Mouse (Mus musculus) MEL (cell line): ENCODE measurements at regions not wholly inside any gene's neighbourhood (a gene's known extent, or its start where the extent isn't known, plus 50 kb on each side); places are given as distances from the start of the nearest gene placed in this dataset.

Source experiments
- DNase-seq: peaks from one replicate; pipeline ENCODE4 v3.0.0; 2011; ENCODE audit warnings: low read depth, low spot score
- H3K27ac ChIP-seq: 2 replicates; pipeline ENCODE4 v1.5.1; 2012; ENCODE audit warnings: low read depth, mild to moderate bottlenecking, control low read depth, low read length, moderate library complexity; ENCODE audit not compliant: control insufficient read depth
- H3K27me3 ChIP-seq, 2 experiments: fragments of 150-350 bp in 1 of 2; sonication (generic) in 1 of 2; 2 replicates each; pipeline ENCODE4 v1.6.1; 2012; ENCODE audit warnings: low read length in 2 of 2, mild to moderate bottlenecking in 2 of 2, improper control_type of control experiment in 1 of 2, moderate library complexity in 1 of 2; ENCODE audit not compliant: insufficient read depth in 2 of 2, control insufficient read depth in 1 of 2
- H3K36me3 ChIP-seq, 2 experiments: 2 replicates each; pipeline ENCODE4 v1.6.1; 2012 to 2014; ENCODE audit warnings: low read length in 2 of 2, improper control_type of control experiment in 1 of 2, inconsistent platforms in 1 of 2, mild to moderate bottlenecking in 1 of 2; ENCODE audit not compliant: insufficient read depth in 2 of 2, control insufficient read depth in 1 of 2
- H3K4me1 ChIP-seq, 2 experiments: fragments of 150-350 bp in 1 of 2; sonication (generic) in 1 of 2; 2 replicates each; pipeline ENCODE4 v1.6.1; 2012; ENCODE audit warnings: low read length in 2 of 2, improper control_type of control experiment in 1 of 2, mild to moderate bottlenecking in 1 of 2; ENCODE audit not compliant: insufficient read depth in 2 of 2, control insufficient read depth in 1 of 2
- H3K4me3 ChIP-seq, 2 experiments: fragments of 150-350 bp in 1 of 2; sonication (generic) in 1 of 2; 2 replicates each; pipeline ENCODE4 v1.5.1; 2012; ENCODE audit warnings: low read depth in 2 of 2, low read length in 2 of 2, mild to moderate bottlenecking in 2 of 2, moderate library complexity in 2 of 2, control low read depth in 1 of 2, improper control_type of control experiment in 1 of 2; ENCODE audit not compliant: control insufficient read depth in 1 of 2, insufficient read depth in 1 of 2
- H3K79me2 ChIP-seq: 2 replicates; pipeline ENCODE4 v1.6.1; 2012; ENCODE audit warnings: mild to moderate bottlenecking, low read length, moderate library complexity; ENCODE audit not compliant: control insufficient read depth, poor library complexity, insufficient read depth
- H3K9ac ChIP-seq: 2 replicates; pipeline ENCODE4 v1.6.1; 2012; ENCODE audit warnings: low read depth, mild to moderate bottlenecking, control low read depth, low read length, moderate library complexity; ENCODE audit not compliant: control insufficient read depth, poor library complexity, severe bottlenecking
- H3K9me3 ChIP-seq: fragments of 150-350 bp; sonication (generic); replicated peaks from 2 replicates; pipeline ENCODE4 v1.6.1; 2012; ENCODE audit warnings: mild to moderate bottlenecking, low read length, improper control_type of control experiment, moderate library complexity; ENCODE audit not compliant: insufficient read depth
- BHLHE40 ChIP-seq: IDR thresholded peaks from 2 replicates; pipeline ENCODE4 v1.6.1; 2012; ENCODE audit warnings: low read depth, mild to moderate bottlenecking, inconsistent platforms, low read length, improper control_type of control experiment, borderline replicate concordance
- CHD1 ChIP-seq: IDR thresholded peaks from 2 replicates; pipeline ENCODE4 v1.6.1; 2012; ENCODE audit warnings: low read depth, mild to moderate bottlenecking, inconsistent platforms, low read length, improper control_type of control experiment
- CTCF ChIP-seq, 3 experiments: IDR thresholded peaks in 2 of 3; conservative IDR thresholded peaks in 1 of 3; 2 replicates each; pipeline ENCODE4 v1.5.1; 2011 to 2012; ENCODE audit warnings: low read length in 3 of 3, low read depth in 2 of 3, mild to moderate bottlenecking in 2 of 3, improper control_type of control experiment in 1 of 3, inconsistent platforms in 1 of 3, mixed read lengths in 1 of 3, moderate library complexity in 1 of 3; ENCODE audit not compliant: control insufficient read depth in 1 of 3, insufficient read depth in 1 of 3, poor library complexity in 1 of 3, severe bottlenecking in 1 of 3
- ELF1 ChIP-seq: IDR thresholded peaks from 2 replicates; pipeline ENCODE4 v1.6.1; 2014; ENCODE audit warnings: low read depth, mild to moderate bottlenecking, inconsistent platforms, low read length, improper control_type of control experiment, moderate library complexity
- EP300 ChIP-seq, 2 experiments: IDR thresholded peaks; 2 replicates each; pipeline ENCODE4 v1.6.1; 2011; ENCODE audit warnings: improper control_type of control experiment in 2 of 2, low read length in 2 of 2, low read depth in 1 of 2, mild to moderate bottlenecking in 1 of 2
- ETS1 ChIP-seq: IDR thresholded peaks from 2 replicates; pipeline ENCODE4 v1.6.1; 2012; ENCODE audit warnings: low read depth, mild to moderate bottlenecking, inconsistent platforms, low read length, improper control_type of control experiment, moderate library complexity
- GATA1 ChIP-seq: IDR thresholded peaks from 2 replicates; pipeline ENCODE4 v1.6.1; 2011; ENCODE audit warnings: low read depth, low read length, improper control_type of control experiment
- JUND ChIP-seq: IDR thresholded peaks from 2 replicates; pipeline ENCODE4 v1.6.1; 2011; ENCODE audit warnings: low read depth, mild to moderate bottlenecking, improper control_type of control experiment, low read length
- MAFK ChIP-seq: IDR thresholded peaks from 2 replicates; pipeline ENCODE4 v1.6.1; 2011; ENCODE audit warnings: low read depth, mild to moderate bottlenecking, low read length, improper control_type of control experiment, borderline replicate concordance
- MXI1 ChIP-seq: IDR thresholded peaks from 2 replicates; pipeline ENCODE4 v1.6.1; 2011; ENCODE audit warnings: mild to moderate bottlenecking, low read depth, low read length, improper control_type of control experiment
- MYB ChIP-seq: IDR thresholded peaks from 2 replicates; pipeline ENCODE4 v1.6.1; 2011; ENCODE audit warnings: mild to moderate bottlenecking, low read depth, low read length, improper control_type of control experiment
- MYC ChIP-seq: IDR thresholded peaks from 2 replicates; pipeline ENCODE4 v1.6.1; 2011; ENCODE audit warnings: low read depth, mild to moderate bottlenecking, low read length, improper control_type of control experiment, moderate library complexity
- NRF1 ChIP-seq: IDR thresholded peaks from 2 replicates; pipeline ENCODE4 v1.6.1; 2014; ENCODE audit warnings: low read depth, mild to moderate bottlenecking, inconsistent platforms, low read length, improper control_type of control experiment, moderate library complexity; ENCODE audit not compliant: poor library complexity, insufficient read depth, severe bottlenecking
- POLR2AphosphoS5 ChIP-seq: IDR thresholded peaks from 2 replicates; pipeline ENCODE4 v1.6.1; 2012; ENCODE audit warnings: low read depth, borderline replicate concordance, mild to moderate bottlenecking, inconsistent platforms, low read length, moderate library complexity, mixed read lengths
- RAD21 ChIP-seq: IDR thresholded peaks from 2 replicates; pipeline ENCODE4 v1.6.1; 2011; ENCODE audit warnings: mild to moderate bottlenecking, low read depth, low read length, improper control_type of control experiment
- RCOR1 ChIP-seq: IDR thresholded peaks from 2 replicates; pipeline ENCODE4 v1.6.1; 2012; ENCODE audit warnings: low read depth, mild to moderate bottlenecking, inconsistent platforms, low read length, improper control_type of control experiment
- SIN3A ChIP-seq: IDR thresholded peaks from 2 replicates; pipeline ENCODE4 v1.6.1; 2012; ENCODE audit warnings: low read length, improper control_type of control experiment, inconsistent platforms
- SMC3 ChIP-seq: IDR thresholded peaks from 2 replicates; pipeline ENCODE4 v1.6.1; 2011; ENCODE audit warnings: low read depth, low read length, improper control_type of control experiment
- TAL1 ChIP-seq: IDR thresholded peaks from 2 replicates; pipeline ENCODE4 v1.6.1; 2012; ENCODE audit warnings: mild to moderate bottlenecking, inconsistent platforms, low read length, moderate library complexity, mixed read lengths
- TCF12 ChIP-seq: IDR thresholded peaks from 2 replicates; pipeline ENCODE4 v1.6.1; 2014; ENCODE audit warnings: low read depth, mild to moderate bottlenecking, inconsistent platforms, low read length, improper control_type of control experiment, moderate library complexity
- USF1 ChIP-seq: IDR thresholded peaks from 2 replicates; pipeline ENCODE4 v1.6.1; 2014; ENCODE audit warnings: low read depth, mild to moderate bottlenecking, inconsistent platforms, low read length, improper control_type of control experiment, moderate library complexity
- ZC3H11A ChIP-seq: IDR thresholded peaks from 2 replicates; pipeline ENCODE4 v1.6.1; 2012; ENCODE audit warnings: low read depth, mild to moderate bottlenecking, inconsistent platforms, low read length, improper control_type of control experiment
- ZNF384 ChIP-seq: IDR thresholded peaks from 2 replicates; pipeline ENCODE4 v1.6.1; 2012; ENCODE audit warnings: low read depth, mild to moderate bottlenecking, inconsistent platforms, low read length, improper control_type of control experiment

DNA sequence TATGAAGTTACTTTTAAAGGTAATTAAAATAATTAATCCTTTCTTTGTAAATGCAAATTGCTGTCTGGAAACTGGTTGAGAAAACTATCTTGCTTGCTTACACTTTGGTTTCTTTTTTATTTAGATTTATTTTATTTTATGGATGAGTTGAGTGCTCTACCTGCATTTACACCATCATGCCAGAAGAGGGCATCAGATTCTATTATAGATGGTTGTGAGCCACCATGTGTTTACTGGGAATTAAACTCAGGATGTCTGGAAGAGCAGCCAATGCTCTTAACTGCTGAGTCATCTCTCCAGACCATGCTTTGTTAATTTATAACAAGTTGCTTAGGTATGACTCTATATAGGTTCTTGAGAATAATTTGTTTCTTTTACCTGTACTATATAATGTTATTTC, 390.8 kb downstream of the Gm6377 start:
- no peak overlapping the region for H3K4me3 ChIP-seq
- no peak for TF ChIP-seq EP300 (IDR thresholded peaks at IDR 0.05; ENCODE audit: low read depth in 1 of 2, low read length in 2 of 2)
- 0 out of 2 replicates have a peak, but pooled peaks have one; percentile 58 for TF ChIP-seq MYC
- no peak for TF ChIP-seq ZNF384
- peak; percentile 64 for TF ChIP-seq RAD21
- peak; percentile 75 for TF ChIP-seq SMC3
- TF ChIP-seq CTCF (IDR thresholded peaks at IDR 0.05 in 2 of 3, conservative IDR thresholded peaks at IDR 0.05 in 1 of 3; ENCODE audit: control insufficient read depth in 1 of 3, insufficient read depth in 1 of 3, low read depth in 2 of 3, low read length in 3 of 3, poor library complexity in 1 of 3, severe bottlenecking in 1 of 3): peak in 2 of 3 experiments; percentile 46 to 64; a peak in 4 of 6 replicates
- TF ChIP-seq ZC3H11A: peak; percentile 64
- 0 out of 2 replicates have a peak, but pooled peaks have one; percentile 10 for TF ChIP-seq MAFK
- no peak overlapping the region for H3K9ac ChIP-seq
- no peak overlapping the region for H3K27ac ChIP-seq
- peaks cover 0 to 5% of the 10 kb centered on the region in 2 experiments; a peak in 2 of 4 replicates for H3K36me3 ChIP-seq
- no peaks in the 10 kb centered on the region for H3K27me3 ChIP-seq
- peak; percentile 61 for DNase-seq
- 0 out of 4 replicates have a peak, but pooled peaks cover 0 to 2% of the 10 kb centered on the region in 2 experiments for H3K4me1 ChIP-seq
- H3K9me3 ChIP-seq: no peaks in the 10 kb centered on the region
- H3K79me2 ChIP-seq: no peaks in the 10 kb centered on the region

- 0 out of 2 replicates have a peak, but pooled peaks have one; percentile 0 for TF ChIP-seq SMC3
- TF ChIP-seq JUND: 0 out of 2 replicates have a peak, but pooled peaks have one; percentile 21
- 0 out of 2 replicates have a peak, but pooled peaks have one; percentile 34 for TF ChIP-seq SIN3A
- TF ChIP-seq CHD1: 0 out of 2 replicates have a peak, but pooled peaks have one; percentile 51
- peak; percentile 90 for TF ChIP-seq GATA1
- peak; percentile 82; the same call in 1 of the 2 replicates for TF ChIP-seq TCF12
- TF ChIP-seq ETS1: peak; percentile 46
- TF ChIP-seq BHLHE40: peak; percentile 56; the same call in 1 of the 2 replicates
- peak; percentile 81 to 91 for TF ChIP-seq EP300 (IDR thresholded peaks at IDR 0.05; ENCODE audit: low read depth in 1 of 2, low read length in 2 of 2)
- TF ChIP-seq NRF1: no peak
- peak; percentile 49; the same call in 1 of the 2 replicates for TF ChIP-seq MYC
- peak; percentile 98 for TF ChIP-seq RCOR1
- 0 out of 2 replicates have a peak, but pooled peaks have one; percentile 8 for TF ChIP-seq ELF1
- peak; percentile 14; the same call in 1 of the 2 replicates for TF ChIP-seq MXI1
- no peak for TF ChIP-seq POLR2AphosphoS5
- TF ChIP-seq TAL1: peak; percentile 64
- no peak; the same call in 1 of the 2 replicates for TF ChIP-seq MYB
- no peak for TF ChIP-seq USF1
- H3K36me3 ChIP-seq: peaks cover 0 to 4% of the 10 kb centered on the region in 2 experiments; a peak in 2 of 4 replicates
- H3K9ac ChIP-seq: peak overlapping the region; percentile 21; the same call in 1 of the 2 replicates
- no peaks in the 10 kb centered on the region for H3K9me3 ChIP-seq
- no peaks in the 10 kb centered on the region for H3K79me2 ChIP-seq
- H3K27me3 ChIP-seq: no peaks in the 10 kb centered on the region
- H3K4me3 ChIP-seq: peak overlapping the region; percentile 51 to 57
- DNase-seq: peak; percentile 86
- peaks cover 0 to 2% of the 10 kb centered on the region in 2 experiments; a peak in 1 of 4 replicates for H3K4me1 ChIP-seq
- peak overlapping the region; percentile 49 for H3K27ac ChIP-seq
Measured at GRCm38 (mm10) chrX:109626979-109627761, 430.6 kb downstream of the Gm6377 start.
